Mouse (Mus musculus) small intestine, adult 2 months (tissue): ENCODE measurements around the gene Ace3.

Source experiments
- CTCF ChIP-seq: fragments of 200-500 bp; IDR thresholded peaks from 2 replicates; pipeline ENCODE4 v1.5.1; 2012; ENCODE audit warnings: low read depth, mild to moderate bottlenecking, control low read depth, inconsistent platforms, low read length, moderate library complexity, mixed read lengths; ENCODE audit not compliant: insufficient replicate concordance, insufficient read length; ENCODE audit errors: extremely low read depth
- POLR2A ChIP-seq: fragments of 200-500 bp; IDR thresholded peaks from 2 replicates; pipeline ENCODE4 v1.6.1; 2012; ENCODE audit warnings: low read depth, mild to moderate bottlenecking, control low read depth, inconsistent platforms, low read length, moderate library complexity

- no peak for TF ChIP-seq CTCF
- TF ChIP-seq POLR2A: no peak
These were observed 51.3 kb downstream of the Ace3 start for GRCm38 (mm10) chr11:106045780-106046179.
